Mouse (Mus musculus) lung, postnatal 14 days (tissue): ENCODE results near the gene Narfl.
"Not testable (repeated sequence)": the region's sequence is repeated elsewhere in the genome, so short reads cannot be mapped to it uniquely, and the experiment has no call there.

Experiments
- DNase-seq: peaks from one replicate; pipeline ENCODE4 v3.0.0; 2021

Gene Narfl

DNA sequence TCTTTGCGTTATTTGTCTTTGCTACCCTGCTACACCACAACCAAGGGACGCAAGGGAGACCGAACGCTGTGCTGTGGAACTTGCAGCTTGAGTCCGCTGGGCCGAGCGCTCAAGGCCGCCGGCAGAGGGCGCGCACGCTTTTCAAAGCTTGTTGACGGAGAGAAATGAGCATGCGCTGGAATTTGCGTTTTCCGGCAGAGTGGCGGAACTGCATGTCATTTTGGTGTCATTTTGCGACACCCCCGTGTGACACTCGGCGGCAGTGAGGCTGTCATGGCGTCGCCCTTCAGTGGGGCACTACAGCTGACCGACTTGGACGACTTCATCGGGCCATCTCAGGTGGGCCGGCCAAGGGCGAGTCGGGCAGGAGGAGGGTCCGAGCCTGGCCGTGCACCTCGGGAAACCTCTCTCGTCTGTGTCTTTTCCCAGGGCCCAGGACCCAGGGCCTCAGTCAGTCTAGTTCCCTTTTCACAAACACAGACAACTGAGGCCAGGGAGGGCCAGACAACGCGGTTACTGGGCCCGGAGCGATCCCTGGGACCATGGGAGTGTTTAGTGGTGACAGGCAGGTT is at the start of gene Narfl:
Gene Narfl (plus strand): TSS at position 228 of the 572 bp plus-strand sequence.
- DNase-seq: peak; percentile 99

GRCm38 (mm10) chr17:25723919-25724318 is 49.7 kb upstream of the Narfl start:
- DNase-seq: no peak

- no peak for DNase-seq
Measured at GRCm38 (mm10) chr17:25725264-25725663, 48.3 kb upstream of the Narfl start.

- DNase-seq: peak; percentile 99
Measured at GRCm38 (mm10) chr17:25727265-25728008, 46.1 kb upstream of the Narfl start, which contains the start of the genes Chtf18 and Rpusd1. TSS of gene Chtf18 (minus strand) at chr17:25727419. TSS of gene Rpusd1 (plus strand) at chr17:25727670.

DNA sequence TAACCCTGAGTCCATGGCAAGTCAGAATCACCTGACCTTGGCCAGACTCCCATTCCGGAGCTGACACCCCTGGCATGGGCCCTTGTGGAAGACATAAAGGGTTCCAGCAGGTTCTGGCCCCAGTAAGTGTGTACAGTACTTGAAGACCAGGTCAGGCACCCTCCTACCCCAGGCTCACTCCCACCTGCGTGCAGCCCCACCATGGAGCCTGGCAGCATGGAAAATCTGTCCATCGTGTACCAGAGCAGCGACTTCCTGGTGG is 45.6 kb upstream of the Narfl start:
- DNase-seq: peak; percentile 16

DNA sequence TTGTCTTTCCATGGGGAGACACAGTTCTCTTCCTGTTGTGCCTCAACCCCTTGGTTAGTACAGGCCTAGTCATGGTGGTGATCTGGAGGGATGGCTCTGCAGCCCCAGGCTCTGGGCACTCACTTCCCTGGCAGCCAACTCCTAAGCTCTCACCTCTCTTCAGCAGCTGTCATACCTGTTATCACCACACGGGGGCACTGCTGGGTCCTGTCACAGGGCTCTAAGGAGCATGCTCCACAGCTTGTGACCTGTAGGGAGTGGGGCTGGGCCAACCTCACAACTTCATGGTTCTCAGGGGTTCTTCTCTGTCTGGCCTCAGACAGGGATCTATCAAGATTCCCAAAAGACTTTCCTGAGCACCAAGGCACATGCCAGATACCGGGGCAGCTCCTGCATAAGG is 41.5 kb upstream of the Narfl start:
- DNase-seq: peak; percentile 88

DNA sequence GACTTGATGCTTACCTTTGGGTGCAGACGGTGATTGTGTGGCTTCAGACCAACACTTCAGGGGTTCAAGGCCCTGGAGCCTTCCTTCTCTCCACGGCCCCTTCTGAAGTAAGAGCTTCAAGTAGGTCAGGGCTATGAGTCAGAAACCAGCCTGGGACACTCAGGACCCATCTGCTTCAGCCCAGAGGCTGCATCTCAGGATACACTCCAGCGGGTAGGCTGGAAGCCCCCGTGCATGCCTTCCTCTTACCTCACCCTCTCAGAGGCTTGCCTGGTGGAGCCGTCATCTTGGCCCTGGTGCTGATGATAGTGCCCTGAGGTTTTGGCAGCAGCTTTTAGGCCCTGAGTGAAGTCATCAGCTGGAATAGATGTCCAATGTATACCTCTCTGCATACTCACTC is 38.3 kb upstream of the Narfl start:
- no peak for DNase-seq

DNA sequence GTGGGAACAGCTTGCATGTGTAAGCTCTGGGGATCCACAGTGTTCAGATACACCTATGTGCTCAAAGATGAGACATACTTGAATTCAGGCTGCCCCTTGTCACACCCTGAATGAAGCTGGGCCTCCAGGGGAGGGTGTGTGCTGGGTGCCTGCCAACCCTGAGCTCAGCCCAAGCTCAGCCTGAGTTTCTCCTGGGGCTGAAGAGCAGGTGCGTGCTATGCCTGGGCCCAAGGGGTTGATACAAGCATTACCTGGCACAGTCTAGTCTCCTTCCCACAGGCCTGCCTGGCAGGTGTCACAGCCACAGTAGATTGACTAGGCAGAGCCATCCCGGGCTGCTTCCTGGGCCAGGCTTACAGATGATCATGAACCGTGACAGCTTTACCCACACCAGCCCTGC is 37.8 kb upstream of the Narfl start, which contains the start of gene Mslnl:
Gene Mslnl (plus strand): TSS at position 298 of the 400 bp plus-strand sequence.
- DNase-seq: no peak

DNA sequence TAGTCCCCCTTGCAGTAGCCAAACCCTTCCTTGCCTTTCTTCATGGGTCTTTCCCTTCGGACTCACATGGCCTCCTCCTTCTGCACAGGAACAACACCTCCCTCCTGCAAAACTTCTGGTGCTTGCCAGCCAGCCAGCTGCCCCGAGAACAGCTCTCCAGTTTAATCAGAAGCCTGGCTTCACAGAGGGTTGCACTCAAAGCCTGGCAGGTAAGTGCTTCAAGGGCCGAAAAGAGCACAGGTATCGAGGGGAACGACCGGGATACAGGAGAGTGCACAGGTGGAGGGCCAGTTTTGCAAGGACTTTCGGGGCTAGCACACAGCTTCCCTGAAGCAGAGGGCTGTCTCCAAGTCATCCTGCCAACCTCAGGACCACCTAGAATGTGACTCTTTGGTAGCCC is 34.7 kb upstream of the Narfl start:
- no peak for DNase-seq

DNA sequence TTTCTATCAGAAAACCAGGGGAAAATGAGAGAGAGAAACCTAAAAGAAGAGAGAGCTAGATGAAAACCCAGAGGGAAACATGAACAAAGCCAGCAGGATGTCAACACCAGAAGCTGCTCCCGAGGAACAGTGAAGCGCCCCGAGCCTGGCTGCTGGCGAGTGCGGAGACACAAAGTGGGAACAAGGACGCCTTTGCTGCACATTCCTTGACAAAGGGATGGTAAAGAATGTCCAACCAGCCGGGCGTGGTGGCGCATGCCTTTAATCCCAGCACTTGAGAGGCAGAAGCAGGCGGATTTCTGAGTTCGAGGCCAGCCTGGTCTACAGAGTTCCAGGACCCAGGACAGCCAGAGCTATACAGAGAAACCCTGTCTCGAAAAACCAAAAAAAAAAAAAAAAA is 32.1 kb upstream of the Narfl start:
- not testable (repeated sequence) for DNase-seq

DNA sequence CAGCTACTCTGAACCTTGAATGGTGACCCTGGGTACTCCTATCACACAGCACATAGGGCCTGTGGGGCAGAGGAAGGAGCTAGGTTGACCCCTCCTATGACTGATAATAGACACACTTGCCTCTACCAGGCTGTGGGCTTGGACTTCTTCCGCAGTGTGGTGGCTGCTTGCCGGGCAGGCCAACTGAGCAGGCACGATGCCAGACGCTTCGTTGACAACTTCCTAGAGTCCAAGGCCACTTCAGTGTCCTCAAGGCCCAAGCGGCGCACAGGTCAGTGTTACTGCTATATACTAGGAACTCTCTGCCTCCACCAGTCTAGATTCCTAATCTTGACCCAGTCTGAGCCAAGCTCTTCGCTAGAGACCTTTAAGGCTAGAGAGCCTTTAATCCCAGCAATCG is 29.7 kb upstream of the Narfl start:
- no peak for DNase-seq

GRCm38 (mm10) chr17:25744311-25744710 is 29.3 kb upstream of the Narfl start:
- DNase-seq: no peak

DNA sequence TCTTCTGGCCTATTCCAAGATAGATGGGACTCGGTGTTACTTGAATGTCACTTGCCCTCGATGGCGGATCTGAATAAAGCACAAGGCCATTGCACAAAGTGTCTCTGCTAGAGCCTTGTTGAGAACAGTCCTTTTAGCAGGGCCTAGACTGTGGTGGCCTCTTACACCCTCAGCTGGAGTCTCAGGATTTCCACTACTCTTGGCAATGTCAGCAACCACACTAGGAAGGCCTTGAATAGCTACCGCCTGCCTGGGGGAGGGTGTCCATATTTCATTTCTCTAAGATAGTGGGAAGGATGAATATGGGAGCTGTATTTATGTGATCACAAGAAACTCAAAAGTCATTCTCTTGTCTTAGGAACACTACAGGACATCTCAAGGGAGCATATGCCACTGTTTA is 25.3 kb upstream of the Narfl start:
- DNase-seq: no peak

GRCm38 (mm10) chr17:25749314-25749713 is 24.3 kb upstream of the Narfl start:
- no peak for DNase-seq

DNA sequence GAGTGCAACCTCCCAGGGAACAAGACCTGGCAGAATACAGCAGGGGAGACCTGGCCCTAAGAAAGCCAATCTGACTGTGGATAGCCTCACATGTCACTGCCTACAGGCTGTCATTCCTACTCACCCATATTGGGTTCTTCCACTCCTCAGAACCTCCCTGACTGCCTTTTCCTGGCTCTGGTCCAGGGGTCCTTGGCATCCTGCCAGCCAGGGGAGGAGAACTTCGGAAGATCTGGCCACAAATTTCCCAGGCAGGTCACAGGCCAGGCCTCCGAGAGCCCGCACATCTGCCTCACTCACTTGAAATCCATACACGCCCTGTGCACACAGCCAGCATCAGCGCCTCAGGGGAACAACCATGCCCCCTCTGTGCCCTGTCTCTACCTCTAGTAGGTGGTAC is 22.1 kb upstream of the Narfl start:
- peak; percentile 57 for DNase-seq

- no peak for DNase-seq
Measured at GRCm38 (mm10) chr17:25754241-25754640, 19.3 kb upstream of the Narfl start, which contains the start of gene Msln. TSS of gene Msln (minus strand) at chr17:25754378.

- no peak for DNase-seq
Measured at GRCm38 (mm10) chr17:25755086-25755485, 18.5 kb upstream of the Narfl start.

GRCm38 (mm10) chr17:25755627-25756377 is 17.8 kb upstream of the Narfl start:
- DNase-seq: no peak

DNA sequence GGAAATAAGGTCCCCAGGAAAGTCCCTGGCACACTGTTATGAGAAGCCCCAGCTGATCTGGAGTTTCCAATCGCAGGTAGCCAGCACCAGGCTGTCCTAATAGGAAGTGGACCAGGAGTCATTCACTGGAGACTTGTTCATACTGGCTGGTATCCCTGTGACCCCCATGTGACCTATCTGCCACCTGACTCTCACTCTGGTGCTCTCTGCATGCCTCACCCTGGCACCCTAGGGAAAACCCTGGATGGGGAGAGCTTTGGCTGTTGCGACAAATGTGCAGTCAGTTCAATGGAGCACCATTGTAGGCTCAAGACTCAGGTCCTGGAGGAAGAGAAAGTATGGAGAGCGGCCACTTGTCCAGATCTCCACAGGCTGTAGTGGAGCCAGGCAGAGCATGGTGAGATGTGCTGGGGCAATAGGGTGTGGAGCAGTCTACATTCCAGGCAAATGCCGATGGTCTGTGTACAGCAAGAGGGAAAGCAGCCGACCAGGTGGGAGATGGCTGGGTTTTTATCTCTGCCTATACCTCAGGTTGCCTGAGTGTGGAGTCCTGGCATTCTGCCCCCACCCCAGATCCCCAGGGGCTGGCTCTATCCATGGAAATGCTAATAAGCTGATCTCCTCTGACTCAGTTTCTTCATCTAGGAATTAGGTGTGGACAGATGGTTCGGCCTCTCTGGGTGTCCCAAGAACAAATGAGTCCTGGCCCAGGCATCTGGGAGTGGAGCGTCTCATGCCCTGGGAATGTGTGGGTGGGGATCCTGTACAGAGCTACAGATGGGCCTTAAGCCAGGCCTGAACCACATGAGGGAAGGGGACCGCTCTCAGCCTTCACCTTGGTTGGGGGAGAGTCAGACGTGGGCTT is 17.0 kb upstream of the Narfl start:
- no peak for DNase-seq

DNA sequence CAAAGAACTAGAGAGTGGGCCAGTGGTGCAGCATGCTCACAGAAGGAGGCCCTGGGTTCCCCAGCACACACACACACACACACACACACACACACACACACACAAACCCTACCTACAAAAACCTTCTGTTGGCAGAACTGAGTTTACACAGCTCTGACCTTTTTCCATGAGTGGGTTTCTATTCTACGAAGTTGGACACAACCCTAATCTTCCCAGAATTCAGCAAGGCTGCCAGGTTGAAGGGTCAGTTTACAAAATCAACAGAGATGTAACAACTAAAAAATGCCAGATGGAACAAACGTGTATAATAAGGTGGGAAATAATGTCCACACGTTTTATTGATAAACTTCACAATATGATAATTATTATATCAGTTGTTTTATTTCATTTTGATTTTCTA is 15.9 kb upstream of the Narfl start:
- DNase-seq: no peak

GRCm38 (mm10) chr17:25760148-25760547 is 13.4 kb upstream of the Narfl start:
- no peak for DNase-seq

DNA sequence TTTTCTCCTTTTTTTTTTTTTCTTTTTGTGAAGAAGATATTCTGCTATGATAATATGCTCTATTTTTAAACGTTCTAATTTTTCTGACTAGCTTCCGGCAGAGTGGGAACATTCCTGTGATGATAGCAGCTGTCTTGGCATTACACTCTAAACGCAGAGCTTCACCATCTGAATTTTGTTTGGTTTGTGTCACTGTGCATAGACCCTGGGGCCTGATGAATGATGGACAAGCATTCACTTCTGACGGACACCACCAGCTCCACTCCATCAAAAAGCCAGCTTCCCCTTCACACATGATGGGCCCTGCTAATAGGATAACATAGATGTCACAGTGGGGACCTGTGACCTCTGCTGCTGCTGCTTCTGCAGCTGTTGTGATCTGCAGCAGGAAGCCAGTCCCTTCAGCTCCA is 12.0 kb upstream of the Narfl start:
- DNase-seq: no peak

DNA sequence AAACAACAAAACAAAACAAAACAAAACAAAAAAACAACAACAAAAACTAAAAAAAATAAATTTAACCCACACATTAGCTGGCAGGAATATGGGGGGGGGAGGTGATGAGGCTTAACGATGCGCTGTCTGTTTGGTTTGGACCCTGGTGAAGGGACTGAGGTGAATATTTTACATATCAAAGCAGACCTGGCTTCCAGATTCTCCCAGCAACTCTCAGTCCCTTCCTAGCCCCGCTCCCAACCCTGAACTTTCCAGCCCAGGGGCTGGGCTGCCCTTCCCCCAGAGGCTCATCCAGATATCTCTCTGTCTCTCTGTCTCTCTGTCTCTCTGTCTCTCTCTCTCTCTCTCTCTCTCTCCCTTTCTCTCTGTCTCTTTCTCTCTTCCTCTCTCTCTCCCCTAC is 11.0 kb upstream of the Narfl start:
- DNase-seq: no peak
